Mouse (Mus musculus) midbrain, embryonic 14.5 days (tissue): ENCODE data around the gene Fam172a. TPM values are rescaled to one million over a fixed set of nuclear protein-coding genes. Genes with fewer than 3 reads are reported as not detected.

Experiments used
- ATAC-seq: fragments of 200-750 bp; cut with Nextera tagmentation; 2 replicates; pipeline ENCODE4 v1.8.0; 2017; ENCODE audit warnings: moderate number of reproducible peaks, moderate library complexity; ENCODE audit not compliant: low FRiP score, low TSS enrichment
- DNase-seq: peaks from one replicate; pipeline ENCODE4 v3.0.0-alpha.2; 2015
- H3K27ac ChIP-seq: fragments of 300-500 bp; sonication (generic); replicated peaks from 2 replicates; pipeline ENCODE4 v1.5.1; 2014; ENCODE audit warnings: mild to moderate bottlenecking, low read depth, low read length, moderate library complexity
- H3K27me3 ChIP-seq: fragments of 300-500 bp; sonication (generic); 2 replicates; pipeline ENCODE4 v1.6.1; 2014; ENCODE audit warnings: low read length, control low read depth, mixed read lengths; ENCODE audit not compliant: control insufficient read depth, insufficient read depth
- H3K36me3 ChIP-seq: fragments of 300-500 bp; sonication (generic); 2 replicates; pipeline ENCODE4 v1.6.1; 2014; ENCODE audit warnings: low read length, control low read depth; ENCODE audit not compliant: control insufficient read depth, insufficient read depth
- H3K4me1 ChIP-seq: fragments of 300-500 bp; sonication (generic); 2 replicates; pipeline ENCODE4 v1.6.1; 2014; ENCODE audit warnings: mild to moderate bottlenecking, antibody characterized with exemption, low read length, control low read depth; ENCODE audit not compliant: control insufficient read depth, insufficient read depth
- H3K4me2 ChIP-seq: fragments of 300-500 bp; sonication (generic); 2 replicates; pipeline ENCODE4 v1.6.1; 2014; ENCODE audit warnings: mild to moderate bottlenecking, low read length, moderate library complexity
- H3K4me3 ChIP-seq: fragments of 300-500 bp; sonication (generic); replicated peaks from 2 replicates; pipeline ENCODE4 v1.5.1; 2014; ENCODE audit warnings: low read depth, low read length
- H3K9ac ChIP-seq: fragments of 300-500 bp; sonication (generic); replicated peaks from 2 replicates; pipeline ENCODE4 v1.6.1; 2014; ENCODE audit warnings: mild to moderate bottlenecking, low read length, moderate library complexity
- H3K9me3 ChIP-seq: fragments of 300-500 bp; sonication (generic); 2 replicates; pipeline ENCODE4 v1.6.1; 2016; ENCODE audit warnings: low read length, control low read depth, mixed read lengths; ENCODE audit not compliant: control insufficient read depth
- WGBS: fragments of 180-500 bp; shearing (Covaris S2); extraction: QIAGEN DNeasy Blood & Tissue Kit; methylation state at CpG from one replicate; pipeline ENCODE4 v1.1.7; 2014; 5-methylcytosine and 5-hydroxymethylcytosine counted together
- polyA plus RNA-seq: library from polyadenylated mRNA; unstranded; fragments of >200 nt; fragmentation: Nextera tagmentation; extraction: Ambion mirVana; gene quantifications from 2 replicates; pipeline ENCODE4 v1.2.1, GENCODE M21; 2014

The Fam172a gene
- polyA plus RNA-seq, 1 experiment from 2014 or later: 48.2 TPM

DNA sequence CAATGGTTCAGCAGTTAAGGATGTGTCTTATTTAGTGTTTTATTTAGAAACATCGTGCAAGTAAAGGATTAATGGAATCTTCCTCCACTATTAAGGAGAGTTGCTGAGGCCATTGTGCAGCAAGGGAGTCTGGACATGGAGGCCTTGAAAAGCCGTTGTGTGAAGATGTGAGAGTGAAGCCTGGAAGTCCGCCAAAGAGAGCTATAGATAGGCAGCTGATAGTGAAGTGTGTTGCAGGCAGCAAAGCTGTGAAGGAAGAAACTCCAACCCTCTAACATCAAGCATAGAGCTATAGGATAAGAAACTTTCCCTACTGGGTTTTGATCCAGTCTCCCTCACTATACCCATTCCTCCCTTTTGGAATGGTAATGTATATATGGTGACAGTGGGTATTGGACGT is 385.9 kb downstream of the Fam172a start:
- DNase-seq: no peak
- no peaks in the 10 kb centered on the region for H3K27me3 ChIP-seq
- no peaks in the 10 kb centered on the region for H3K9me3 ChIP-seq
- no peak overlapping the region for H3K27ac ChIP-seq
- H3K9ac ChIP-seq: no peak overlapping the region
- no peak overlapping the region for H3K4me2 ChIP-seq
- no peak overlapping the region for H3K4me3 ChIP-seq
- H3K36me3 ChIP-seq: no peaks in the 10 kb centered on the region
- ATAC-seq: no peak
- no peaks in the 10 kb centered on the region for H3K4me1 ChIP-seq
- WGBS: 90% methylated on average over 4 of the region's 4 CpGs

DNA sequence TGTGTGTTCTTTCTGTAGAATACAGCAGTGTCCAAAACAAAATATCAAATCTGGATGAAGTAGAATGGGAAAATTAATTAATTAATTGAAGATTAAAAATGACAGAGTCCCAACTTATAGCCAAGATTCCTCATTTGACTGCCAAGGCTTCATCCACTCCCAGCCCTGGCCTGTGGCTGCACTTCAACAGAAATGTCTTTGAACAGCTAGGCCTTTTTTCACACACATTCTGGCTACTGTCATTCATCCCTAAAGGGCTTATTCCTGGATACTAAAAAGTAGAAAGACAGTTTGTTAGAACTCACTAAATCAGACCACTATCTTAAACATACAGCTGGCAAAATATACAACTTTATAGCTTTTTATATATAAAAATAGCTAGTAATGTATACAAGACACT is 388.9 kb downstream of the Fam172a start:
- Histone ChIP-seq H3K4me2 (no peak overlapping the region), H3K4me1 (no peaks in the 10 kb centered on the region), H3K4me3 (no peak overlapping the region), H3K9me3 (no peaks in the 10 kb centered on the region), H3K9ac (no peak overlapping the region), H3K27ac (no peak overlapping the region), H3K36me3 (no peaks in the 10 kb centered on the region), H3K27me3 (no peaks in the 10 kb centered on the region)
- ATAC-seq (no peak), DNase-seq (no peak)

GRCm38 (mm10) chr13:78091949-78092348 is 390.1 kb downstream of the Fam172a start:
- no peaks in the 10 kb centered on the region for H3K27me3 ChIP-seq
- DNase-seq: no peak
- WGBS: 83% methylated on average over 3 of the region's 3 CpGs
- no peak overlapping the region for H3K4me3 ChIP-seq
- no peak for ATAC-seq
- no peaks in the 10 kb centered on the region for H3K36me3 ChIP-seq
- H3K9ac ChIP-seq: no peak overlapping the region
- H3K4me1 ChIP-seq: no peaks in the 10 kb centered on the region
- H3K4me2 ChIP-seq: no peak overlapping the region
- H3K9me3 ChIP-seq: no peaks in the 10 kb centered on the region
- no peak overlapping the region for H3K27ac ChIP-seq

- no peak overlapping the region for H3K4me3 ChIP-seq
- no peak overlapping the region for H3K9ac ChIP-seq
- no peaks in the 10 kb centered on the region for H3K4me1 ChIP-seq
- no peaks in the 10 kb centered on the region for H3K27me3 ChIP-seq
- DNase-seq (no peak), ATAC-seq (no peak)
- H3K4me2 ChIP-seq: no peak overlapping the region
- WGBS: 82% methylated on average over 2 of the region's 2 CpGs
- no peaks in the 10 kb centered on the region for H3K9me3 ChIP-seq
- no peak overlapping the region for H3K27ac ChIP-seq
- H3K36me3 ChIP-seq: no peaks in the 10 kb centered on the region
Observed at GRCm38 (mm10) chr13:78094352-78094751, 392.5 kb downstream of the Fam172a start.

- Histone ChIP-seq H3K4me2 (no peak overlapping the region), H3K4me1 (0 out of 2 replicates have a peak, but pooled peaks cover 2% of the 10 kb centered on the region), H3K27me3 (no peaks in the 10 kb centered on the region), H3K9ac (no peak overlapping the region), H3K9me3 (no peaks in the 10 kb centered on the region), H3K4me3 (no peak overlapping the region), H3K27ac (no peak overlapping the region), H3K36me3 (no peaks in the 10 kb centered on the region)
- no peak for ATAC-seq
- WGBS: 88% methylated on average over 1 of the region's 1 CpGs
- DNase-seq: no peak
Observed at GRCm38 (mm10) chr13:78095071-78095973, 393.5 kb downstream of the Fam172a start.

GRCm38 (mm10) chr13:78098858-78099445 is 397.1 kb downstream of the Fam172a start:
- H3K4me1 ChIP-seq: 0 out of 2 replicates have a peak, but pooled peaks cover 2% of the 10 kb centered on the region
- no peaks in the 10 kb centered on the region for H3K27me3 ChIP-seq
- ATAC-seq (no peak), DNase-seq (no peak)
- no peak overlapping the region for H3K27ac ChIP-seq
- H3K36me3 ChIP-seq: no peaks in the 10 kb centered on the region
- H3K4me3 ChIP-seq: no peak overlapping the region
- 83% methylated on average over 5 of the region's 5 CpGs for WGBS
- H3K9ac ChIP-seq: no peak overlapping the region
- no peak overlapping the region for H3K4me2 ChIP-seq
- H3K9me3 ChIP-seq: no peaks in the 10 kb centered on the region

DNA sequence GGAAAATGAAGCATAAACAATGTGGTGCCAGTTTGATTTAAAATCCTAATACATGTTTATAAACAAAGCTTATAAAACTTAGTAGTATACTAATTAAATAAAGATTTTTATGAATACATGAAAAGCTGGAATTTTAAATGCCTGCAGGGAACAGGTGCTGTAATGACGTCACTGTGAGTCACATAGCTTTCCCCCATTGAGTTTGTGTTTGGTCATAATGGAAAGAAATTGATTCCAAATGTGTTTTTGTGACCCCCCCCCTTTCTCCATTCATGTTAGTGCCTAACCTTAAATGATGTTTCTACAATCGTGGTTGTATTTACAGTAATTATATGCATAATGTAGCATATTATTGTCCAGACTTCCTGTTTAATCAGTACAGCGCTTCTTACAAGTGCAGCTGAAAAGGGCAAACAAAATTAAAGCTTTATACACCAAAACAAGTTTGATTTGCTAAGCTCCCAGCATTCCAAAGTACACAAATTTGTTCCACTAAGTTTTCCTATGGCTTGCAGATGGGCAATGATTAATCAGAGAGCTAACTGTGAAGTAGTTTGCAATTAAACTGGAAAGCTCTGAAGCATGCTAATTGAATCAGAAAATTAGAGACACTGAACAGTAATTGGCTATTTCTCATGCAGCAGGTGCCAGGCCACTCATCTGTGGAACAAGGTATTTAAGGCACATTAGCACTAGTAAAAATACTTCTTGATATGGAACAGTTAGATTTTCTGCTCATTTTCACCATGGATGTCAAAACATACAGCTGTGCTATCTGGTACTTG is 398.1 kb downstream of the Fam172a start:
- 0 out of 2 replicates have a peak, but pooled peaks cover 2% of the 10 kb centered on the region for H3K4me1 ChIP-seq
- no peaks in the 10 kb centered on the region for H3K9me3 ChIP-seq
- 77% methylated on average over 3 of the region's 3 CpGs for WGBS
- H3K36me3 ChIP-seq: no peaks in the 10 kb centered on the region
- H3K9ac ChIP-seq: no peak overlapping the region
- H3K27ac ChIP-seq: no peak overlapping the region
- H3K4me2 ChIP-seq: no peak overlapping the region
- no peak for ATAC-seq
- no peak overlapping the region for H3K4me3 ChIP-seq
- no peaks in the 10 kb centered on the region for H3K27me3 ChIP-seq
- no peak for DNase-seq

GRCm38 (mm10) chr13:78100664-78101063 is 398.8 kb downstream of the Fam172a start:
- Histone ChIP-seq H3K4me2 (no peak overlapping the region), H3K9me3 (no peaks in the 10 kb centered on the region)
- no peak for DNase-seq

More at GRCm38 (mm10) chr13:78100664-78101063, 398.8 kb downstream of the Fam172a start:
- Histone ChIP-seq H3K36me3 (no peaks in the 10 kb centered on the region), H3K4me1 (0 out of 2 replicates have a peak, but pooled peaks cover 2% of the 10 kb centered on the region), H3K27me3 (no peaks in the 10 kb centered on the region), H3K27ac (no peak overlapping the region), H3K9ac (no peak overlapping the region), H3K4me3 (no peak overlapping the region)
- ATAC-seq: no peak
- WGBS: 84% methylated on average over 3 of the region's 3 CpGs
